Mouse (Mus musculus) intestine, embryonic 14.5 days (tissue): ENCODE data around the gene Polr3h. TPM values are rescaled to one million over a fixed set of nuclear protein-coding genes. Genes with fewer than 3 reads are reported as not detected.

Experiments
- ATAC-seq: fragments of 200-750 bp; cut with Nextera tagmentation; replicated peaks from 2 replicates; pipeline ENCODE4 v1.8.0; 2017; ENCODE audit warnings: low read depth, moderate number of reproducible peaks, moderate TSS enrichment, moderate library complexity; ENCODE audit not compliant: low FRiP score, low TSS enrichment
- DNase-seq: peaks from one replicate; pipeline ENCODE4 v3.0.0-alpha.2; 2018; ENCODE audit warnings: low spot score
- H3K27ac ChIP-seq: fragments of 300-500 bp; sonication (generic); 2 replicates; pipeline ENCODE4 v1.5.1; 2014; ENCODE audit warnings: low read depth, mild to moderate bottlenecking, control low read depth
- H3K27me3 ChIP-seq: fragments of 300-500 bp; sonication (generic); replicated peaks from 2 replicates; pipeline ENCODE4 v1.6.1; 2014; ENCODE audit warnings: low read length, control low read depth; ENCODE audit not compliant: control insufficient read depth, insufficient read depth
- H3K36me3 ChIP-seq: fragments of 300-500 bp; sonication (generic); 2 replicates; pipeline ENCODE4 v1.6.1; 2014; ENCODE audit warnings: low read length, control low read depth; ENCODE audit not compliant: control insufficient read depth, insufficient read depth
- H3K4me1 ChIP-seq: fragments of 300-500 bp; sonication (generic); replicated peaks from 2 replicates; pipeline ENCODE4 v1.6.1; 2014; ENCODE audit warnings: low read length, control low read depth, mixed read lengths; ENCODE audit not compliant: control insufficient read depth, insufficient read depth
- H3K4me2 ChIP-seq: fragments of 300-500 bp; sonication (generic); 2 replicates; pipeline ENCODE4 v1.6.1; 2014; ENCODE audit warnings: low read length
- H3K4me3 ChIP-seq: fragments of 300-500 bp; sonication (generic); 2 replicates; pipeline ENCODE4 v1.5.1; 2014; ENCODE audit warnings: low read depth, low read length, control low read depth, mixed read lengths
- H3K9ac ChIP-seq: fragments of 300-500 bp; sonication (generic); 2 replicates; pipeline ENCODE4 v1.6.1; 2014; ENCODE audit warnings: mild to moderate bottlenecking, low read length
- H3K9me3 ChIP-seq: fragments of 300-500 bp; sonication (generic); 2 replicates; pipeline ENCODE4 v1.6.1; 2016; ENCODE audit warnings: low read length, control low read depth; ENCODE audit not compliant: control insufficient read depth
- WGBS: fragments of 180-500 bp; shearing (Covaris S2); extraction: QIAGEN DNeasy Blood & Tissue Kit; methylation state at CpG from one replicate; pipeline ENCODE4 v1.1.7; 2014; 5-methylcytosine and 5-hydroxymethylcytosine counted together
- polyA plus RNA-seq: library from polyadenylated mRNA; unstranded; fragments of >200 nt; fragmentation: Nextera tagmentation; extraction: Ambion mirVana; gene quantifications from 2 replicates; pipeline ENCODE4 v1.2.1, GENCODE M21; 2014

Gene Polr3h
- polyA plus RNA-seq, 1 experiment from 2014 or later, result 79.5 TPM

- Histone ChIP-seq H3K9ac (no peak overlapping the region), H3K4me3 (no peak overlapping the region), H3K4me2 (no peak overlapping the region), H3K4me1 (no peaks in the 10 kb centered on the region), H3K27me3 (no peaks in the 10 kb centered on the region), H3K9me3 (no peaks in the 10 kb centered on the region), H3K27ac (no peak overlapping the region), H3K36me3 (peaks cover 59% of the 10 kb centered on the region)
- WGBS, result 79% methylated on average over 14 of the region's 14 CpGs
- no peak for ATAC-seq
- DNase-seq, result no peak
These were observed 75.3 kb downstream of the Polr3h start for GRCm38 (mm10) chr15:81850718-81851117.

- H3K4me2 ChIP-seq, result no peak overlapping the region
- 82% methylated on average over 9 of the region's 9 CpGs for WGBS
- H3K27ac ChIP-seq, result no peak overlapping the region
These were observed 76.9 kb downstream of the Polr3h start for GRCm38 (mm10) chr15:81849104-81849503.

GRCm38 (mm10) chr15:81848301-81848700 is 77.7 kb downstream of the Polr3h start:
- no peak overlapping the region for H3K27ac ChIP-seq
- H3K4me2 ChIP-seq, result no peak overlapping the region
- no peaks in the 10 kb centered on the region for H3K27me3 ChIP-seq
- no peaks in the 10 kb centered on the region for H3K9me3 ChIP-seq
- DNase-seq (peak; percentile 70), ATAC-seq (no peak)
- H3K36me3 ChIP-seq, result peaks cover 52% of the 10 kb centered on the region
- no peaks in the 10 kb centered on the region for H3K4me1 ChIP-seq
- H3K4me3 ChIP-seq, result no peak overlapping the region
- WGBS, result 48% methylated on average over 7 of the region's 7 CpGs
- no peak overlapping the region for H3K9ac ChIP-seq

More at GRCm38 (mm10) chr15:81849104-81849503, 76.9 kb downstream of the Polr3h start:
- ATAC-seq (no peak; the same call in 1 of the 2 replicates), DNase-seq (no peak)
- Histone ChIP-seq H3K9ac (no peak overlapping the region), H3K4me1 (no peaks in the 10 kb centered on the region), H3K9me3 (no peaks in the 10 kb centered on the region), H3K4me3 (no peak overlapping the region), H3K36me3 (peaks cover 57% of the 10 kb centered on the region), H3K27me3 (no peaks in the 10 kb centered on the region)

DNA sequence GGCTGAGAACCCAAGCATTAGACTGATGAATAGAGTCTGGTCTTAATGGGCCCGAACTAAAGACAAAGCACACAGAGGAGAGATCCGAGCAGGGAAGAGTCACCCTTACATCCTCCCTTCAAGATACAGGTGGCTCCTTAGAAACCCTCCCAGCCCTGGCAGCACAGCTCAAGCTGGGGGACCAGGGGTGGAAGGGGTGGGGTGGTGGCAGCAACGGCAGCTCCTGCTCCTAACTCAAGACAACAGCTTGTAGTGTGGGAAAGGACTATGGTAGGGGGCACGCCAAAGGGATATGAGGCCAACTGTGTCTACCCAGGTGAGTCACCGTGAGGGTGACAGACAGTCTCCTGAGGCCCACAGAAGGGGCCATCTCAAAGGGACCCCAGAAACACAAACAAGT is 78.2 kb downstream of the Polr3h start:
- ATAC-seq, result no peak
- Histone ChIP-seq H3K36me3 (peaks cover 48% of the 10 kb centered on the region), H3K27ac (no peak overlapping the region), H3K9me3 (no peaks in the 10 kb centered on the region), H3K4me2 (no peak overlapping the region), H3K9ac (no peak overlapping the region), H3K27me3 (no peaks in the 10 kb centered on the region), H3K4me1 (no peaks in the 10 kb centered on the region), H3K4me3 (no peak overlapping the region)
- DNase-seq, result no peak
- WGBS, result 90% methylated on average over 5 of the region's 5 CpGs

DNA sequence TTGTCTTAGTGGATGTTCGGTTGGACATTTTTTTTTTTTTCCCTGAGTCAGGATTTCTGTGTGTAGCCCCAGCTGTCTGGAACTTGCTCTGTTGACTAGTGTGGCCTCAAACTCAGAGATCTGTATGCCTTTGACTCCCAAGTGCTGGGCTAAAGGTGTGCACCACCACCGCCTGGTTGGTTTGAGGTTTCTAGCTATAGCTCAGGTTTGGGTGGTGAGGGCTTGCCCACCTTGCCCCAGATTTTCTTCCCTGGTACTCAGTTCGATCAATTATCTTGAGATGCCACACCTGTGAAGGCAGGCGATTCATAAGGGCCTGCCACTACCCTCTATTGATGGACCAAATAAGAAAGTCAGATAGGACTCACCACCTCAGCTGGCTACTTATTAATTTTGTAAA is 78.9 kb downstream of the Polr3h start:
- ATAC-seq (no peak), DNase-seq (no peak)
- Histone ChIP-seq H3K4me1 (no peaks in the 10 kb centered on the region), H3K9me3 (no peaks in the 10 kb centered on the region), H3K4me3 (no peak overlapping the region), H3K27me3 (no peaks in the 10 kb centered on the region), H3K4me2 (no peak overlapping the region), H3K36me3 (peaks cover 46% of the 10 kb centered on the region), H3K9ac (no peak overlapping the region), H3K27ac (no peak overlapping the region)
- 84% methylated on average over 4 of the region's 4 CpGs for WGBS

DNA sequence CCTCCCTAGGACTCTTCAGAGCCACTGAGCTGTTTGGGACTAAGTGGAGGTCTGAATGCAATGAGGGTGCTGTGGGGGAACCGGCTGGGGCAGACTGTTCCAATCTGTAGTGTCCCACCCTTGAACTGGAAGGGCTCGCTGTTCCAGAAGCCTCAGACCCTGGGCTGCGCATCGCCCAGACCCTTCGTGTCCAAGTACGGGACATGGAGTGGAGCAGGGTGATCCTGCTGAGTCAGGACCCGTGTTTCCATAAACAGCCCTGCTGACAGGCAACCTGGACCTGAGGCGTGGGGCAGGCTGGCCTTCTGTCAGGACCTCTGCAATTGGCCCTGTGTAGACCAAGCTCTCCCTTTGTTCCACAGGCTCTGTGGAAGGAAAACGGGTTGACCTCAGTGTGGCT is 79.3 kb downstream of the Polr3h start:
- H3K4me2 ChIP-seq, result no peak overlapping the region
- H3K9ac ChIP-seq, result no peak overlapping the region
- DNase-seq (no peak), ATAC-seq (no peak)
- H3K4me1 ChIP-seq, result no peaks in the 10 kb centered on the region
- H3K9me3 ChIP-seq, result no peaks in the 10 kb centered on the region
- no peak overlapping the region for H3K27ac ChIP-seq
- H3K27me3 ChIP-seq, result no peaks in the 10 kb centered on the region
- no peak overlapping the region for H3K4me3 ChIP-seq
- 88% methylated on average over 9 of the region's 9 CpGs for WGBS
- H3K36me3 ChIP-seq, result peaks cover 42% of the 10 kb centered on the region

DNA sequence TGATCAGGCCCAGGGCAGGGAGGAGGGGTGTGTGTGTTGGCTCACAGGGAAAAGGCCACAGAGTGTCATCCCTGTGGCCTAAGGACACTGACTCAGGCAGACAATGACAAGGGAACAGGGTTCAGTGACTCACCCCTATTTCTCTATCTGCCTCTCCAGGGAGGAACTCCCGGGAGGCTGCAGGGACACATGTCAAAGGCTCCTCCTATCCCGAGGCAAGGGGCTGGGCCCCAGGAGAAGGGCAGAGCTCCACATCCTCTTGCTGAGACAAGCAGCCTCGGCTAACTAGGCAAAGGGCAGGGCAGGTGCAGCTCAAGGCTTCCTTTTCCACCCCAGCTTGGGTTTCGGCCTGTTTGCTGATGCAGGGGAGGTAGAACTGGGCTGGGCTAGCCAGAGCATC is 80.3 kb downstream of the Polr3h start:
- ATAC-seq, result peak; percentile 48

GRCm38 (mm10) chr15:81845033-81845625 is 80.9 kb downstream of the Polr3h start:
- Histone ChIP-seq H3K9ac (no peak overlapping the region), H3K36me3 (peaks cover 25% of the 10 kb centered on the region), H3K27me3 (no peaks in the 10 kb centered on the region), H3K4me2 (no peak overlapping the region), H3K4me3 (no peak overlapping the region), H3K4me1 (no peaks in the 10 kb centered on the region), H3K9me3 (no peaks in the 10 kb centered on the region), H3K27ac (no peak overlapping the region)
- WGBS, result 79% methylated on average over 5 of the region's 5 CpGs
- DNase-seq (no peak), ATAC-seq (no peak)

More for the DNA sequence above, 80.3 kb downstream of the Polr3h start:
- no peaks in the 10 kb centered on the region for H3K4me1 ChIP-seq
- DNase-seq, result no peak
- no peaks in the 10 kb centered on the region for H3K9me3 ChIP-seq
- H3K4me2 ChIP-seq, result no peak overlapping the region
- H3K36me3 ChIP-seq, result peaks cover 31% of the 10 kb centered on the region
- H3K9ac ChIP-seq, result no peak overlapping the region
- WGBS, result 22% methylated on average over 4 of the region's 4 CpGs
- H3K4me3 ChIP-seq, result no peak overlapping the region
- H3K27ac ChIP-seq, result no peak overlapping the region
- no peaks in the 10 kb centered on the region for H3K27me3 ChIP-seq

DNA sequence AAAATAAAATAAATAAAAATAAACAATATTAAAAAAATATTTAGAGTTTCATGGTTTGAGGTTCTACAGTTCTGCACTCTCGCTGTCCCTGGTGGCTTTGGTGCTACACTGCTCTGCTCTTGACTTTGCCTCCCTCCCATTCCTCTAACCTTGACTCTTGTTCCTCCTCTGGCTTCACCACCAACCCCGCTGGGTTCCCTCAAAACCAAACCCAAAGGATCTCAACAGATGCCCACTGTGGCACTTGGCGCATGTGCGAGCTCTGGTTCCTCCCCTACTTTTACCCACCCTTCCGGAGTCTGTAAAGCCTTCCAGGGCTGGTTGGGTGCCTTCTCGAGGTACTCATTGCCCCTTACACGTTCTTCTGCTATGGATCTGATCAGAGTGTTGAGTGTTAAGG is 83.8 kb downstream of the Polr3h start:
- H3K4me2 ChIP-seq, result no peak overlapping the region
- no peak overlapping the region for H3K27ac ChIP-seq
- peaks cover 4% of the 10 kb centered on the region; the same call in 1 of the 2 replicates for H3K4me1 ChIP-seq
- no peak overlapping the region for H3K4me3 ChIP-seq
- 0 out of 2 replicates have a peak, but pooled peaks cover 3% of the 10 kb centered on the region for H3K36me3 ChIP-seq
- no peaks in the 10 kb centered on the region for H3K9me3 ChIP-seq
- H3K27me3 ChIP-seq, result no peaks in the 10 kb centered on the region
- DNase-seq (no peak), ATAC-seq (no peak)
- WGBS, result 88% methylated on average over 7 of the region's 7 CpGs
- H3K9ac ChIP-seq, result no peak overlapping the region
